Mouse (Mus musculus): ENCODE measurements at regions not wholly inside any gene's neighbourhood (a gene's known extent, or its start where the extent isn't known, plus 50 kb on each side); places are given as distances from the start of the nearest gene placed in this dataset.

- TF ChIP-seq CTCF (IDR thresholded peaks at IDR 0.05; ENCODE audit: low read depth, low read length) (no peak), POLR2A (IDR thresholded peaks at IDR 0.05; ENCODE audit: borderline replicate concordance, low read depth, low read length) (no peak)
These were observed 155.6 kb upstream of the Itga4 start for GRCm38 (mm10) chr2:79099601-79100000.
